Mouse (Mus musculus) left cerebral cortex, postnatal 4 days (tissue): ENCODE measurements around the gene Sbno2. TPM values are rescaled to one million over a fixed set of nuclear protein-coding genes. Genes with fewer than 3 reads are reported as not detected.
"Not testable (repeated sequence)": the region's sequence is repeated elsewhere in the genome, so short reads cannot be mapped to it uniquely, and the experiment has no call there.

Experiments
- DNase-seq: peaks from one replicate; pipeline ENCODE4 v3.0.0-alpha.2; 2022
- intact Hi-C: fragments of 180-260 bp; cut with DNase I; formaldehyde crosslinking; loops from one replicate; pipeline ENCODE4 v1.15.1; 2025
- total RNA-seq, 2 experiments: library from RNA; stranded (reverse); gene quantifications; 2 replicates each; pipeline ENCODE4 v1.2.3; 2021

Sbno2 gene
- total RNA-seq, 2 experiments from 2014 or later: 28.8 to 30.8 TPM

- no peak for DNase-seq
- intact Hi-C loops: no loop called here
These were observed 36.1 kb downstream of the Sbno2 start for GRCm38 (mm10) chr10:80069251-80069650.

GRCm38 (mm10) chr10:80063877-80064650, 41.3 kb downstream of the Sbno2 start:
- intact Hi-C loops: no loop called here
- DNase-seq: no peak

GRCm38 (mm10) chr10:80063104-80063503, 42.3 kb downstream of the Sbno2 start:
- intact Hi-C loops: no loop called here
- peak; percentile 85 for DNase-seq

DNA sequence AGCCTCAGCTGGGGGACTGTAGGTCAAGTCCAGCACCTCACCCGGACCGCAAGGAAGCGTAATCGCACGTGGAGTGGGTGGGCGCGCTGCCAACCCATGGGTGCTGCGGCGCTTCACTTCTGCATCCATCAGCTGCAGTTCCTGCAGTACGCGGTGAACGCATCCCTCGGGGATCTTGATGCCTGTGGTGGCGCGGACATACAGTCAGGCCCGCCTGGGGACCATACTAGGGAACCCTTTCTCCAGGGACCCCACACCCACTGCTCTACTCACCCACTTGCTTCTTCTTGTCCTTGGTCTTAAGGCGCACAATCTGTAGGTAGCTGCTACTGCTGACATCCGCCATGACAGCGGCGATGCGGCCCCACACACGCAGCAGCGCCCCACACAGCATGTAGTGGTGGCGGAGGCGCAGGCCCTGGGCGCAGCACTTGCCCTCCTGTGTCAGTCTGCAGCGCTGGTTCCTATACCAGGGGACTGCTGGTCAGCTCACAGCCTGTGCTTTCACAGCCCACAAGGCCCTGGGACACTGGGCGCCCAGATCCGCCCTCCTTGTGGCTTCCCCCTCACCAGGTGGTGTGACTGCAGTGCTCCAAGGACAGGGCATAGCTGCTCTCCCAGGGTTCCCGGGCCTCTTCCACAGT, 47.6 kb downstream of the Sbno2 start:
- DNase-seq: no peak
- intact Hi-C loops: no loop called here

GRCm38 (mm10) chr10:80056976-80057682, 48.2 kb downstream of the Sbno2 start:
- intact Hi-C loops: no loop called here
- DNase-seq: no peak

DNA sequence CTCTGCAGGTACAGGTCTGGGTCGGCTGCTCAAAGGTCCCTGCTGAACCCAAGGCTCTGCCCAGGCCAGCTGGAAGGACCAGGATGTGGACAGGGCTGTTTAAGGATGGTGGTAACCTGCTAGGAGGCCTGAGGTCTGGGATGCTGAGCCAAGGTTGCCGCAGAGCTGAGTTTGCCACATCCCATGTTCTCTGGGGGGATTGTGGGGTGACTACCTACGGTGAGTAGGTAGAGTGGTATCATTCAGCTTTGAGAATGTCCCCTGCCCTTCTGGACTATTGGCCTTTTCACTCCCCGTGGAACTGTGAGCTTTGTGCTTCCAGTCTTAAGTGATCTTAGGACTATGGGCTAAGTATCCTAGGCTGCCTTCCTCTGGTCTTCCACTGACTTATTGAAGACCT, 48.9 kb downstream of the Sbno2 start:
- DNase-seq: no peak
- intact Hi-C loops: no loop called here

DNA sequence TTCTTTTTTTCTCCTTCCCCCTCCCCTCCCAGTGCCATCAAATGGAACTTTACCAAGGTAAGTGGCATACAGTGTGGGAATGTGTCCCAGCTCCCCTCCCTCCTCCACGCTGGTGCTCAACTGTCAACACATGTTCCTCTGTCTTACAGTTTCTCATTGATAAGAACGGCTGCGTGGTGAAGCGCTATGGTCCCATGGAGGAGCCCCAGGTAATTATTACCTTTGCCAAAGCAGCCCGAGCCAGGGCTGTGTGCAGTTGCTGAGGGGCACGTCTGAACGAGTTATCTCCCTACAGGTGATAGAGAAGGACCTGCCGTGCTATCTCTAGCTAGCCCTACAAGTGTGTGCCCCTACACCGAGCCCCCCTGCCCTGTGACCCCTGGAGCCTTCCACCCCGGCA, 49.5 kb downstream of the Sbno2 start:
- intact Hi-C loops: no loop called here

GRCm38 (mm10) chr10:80055364-80055763, 50.0 kb downstream of the Sbno2 start:
- DNase-seq: no peak
- intact Hi-C loops: no loop called here

More for the DNA sequence above, 49.5 kb downstream of the Sbno2 start:
- DNase-seq: no peak

DNA sequence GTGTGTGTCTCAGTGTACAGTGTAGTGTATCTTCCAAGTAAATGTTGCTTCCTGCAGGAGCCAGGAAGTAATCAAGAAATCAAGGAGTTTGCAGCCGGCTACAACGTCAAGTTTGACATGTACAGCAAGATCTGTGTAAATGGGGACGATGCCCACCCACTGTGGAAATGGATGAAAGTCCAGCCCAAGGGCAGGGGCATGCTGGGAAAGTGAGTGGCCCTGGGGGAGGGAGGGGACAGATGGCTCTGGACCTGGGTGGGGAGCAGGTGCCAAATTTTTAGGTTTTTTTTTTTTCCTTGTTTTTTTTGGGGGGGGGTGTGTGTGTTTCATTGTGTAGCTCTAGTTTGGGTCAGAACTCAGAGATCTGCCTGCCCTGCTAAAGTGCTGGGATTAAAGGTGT, 50.5 kb downstream of the Sbno2 start:
- DNase-seq, intact Hi-C loops: not testable (repeated sequence)

- peak; percentile 54 for DNase-seq
- intact Hi-C loops: no loop called here
These were observed 51.2 kb downstream of the Sbno2 start for GRCm38 (mm10) chr10:80053831-80054815.

DNA sequence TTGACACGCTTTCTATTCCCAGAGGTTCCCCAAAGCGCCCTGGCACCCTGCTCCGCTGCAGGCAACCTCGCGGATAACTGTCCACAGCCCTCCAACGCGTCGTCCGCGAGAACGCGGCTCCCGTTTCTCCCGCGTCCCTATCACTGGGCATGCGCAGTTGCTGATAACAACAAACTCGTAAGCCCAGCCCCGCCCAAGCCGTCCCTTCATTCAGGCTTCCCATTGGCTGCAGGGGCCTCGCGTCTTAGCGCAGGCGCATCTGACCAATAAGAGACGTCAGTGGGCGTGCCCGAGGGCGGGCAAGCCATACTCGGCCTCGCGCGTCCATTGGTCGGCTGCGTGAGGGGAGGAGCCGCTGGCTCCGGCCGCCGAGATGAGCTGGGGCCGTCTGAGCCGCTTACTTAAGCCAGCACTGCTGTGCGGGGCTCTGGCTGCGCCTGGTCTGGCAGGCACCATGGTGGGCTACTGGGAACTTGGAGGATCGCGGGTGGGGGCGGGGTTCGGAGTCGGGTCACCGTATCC, 52.1 kb downstream of the Sbno2 start:
- intact Hi-C loops: no loop called here
- peak; percentile 100 for DNase-seq

DNA sequence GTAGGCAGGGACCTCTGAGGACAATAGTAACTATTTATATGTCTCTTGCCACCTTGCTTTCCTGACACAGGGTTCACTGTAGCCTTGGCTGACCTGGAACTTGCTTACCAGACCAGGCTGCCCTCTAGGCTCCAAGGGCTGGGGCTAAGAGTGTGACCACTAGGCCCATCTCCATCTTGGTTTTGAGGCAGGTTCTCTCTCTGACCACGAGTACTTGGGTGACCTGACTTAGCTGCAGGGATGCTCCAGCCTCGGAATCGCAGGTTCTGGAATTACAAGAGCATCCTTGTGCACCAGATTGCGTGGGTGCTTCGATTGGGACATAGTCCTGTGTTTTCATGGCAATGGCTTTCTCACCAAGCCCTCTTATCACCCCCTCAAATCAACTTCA, 53.0 kb downstream of the Sbno2 start:
- intact Hi-C loops: no loop called here
- DNase-seq: no peak

DNA sequence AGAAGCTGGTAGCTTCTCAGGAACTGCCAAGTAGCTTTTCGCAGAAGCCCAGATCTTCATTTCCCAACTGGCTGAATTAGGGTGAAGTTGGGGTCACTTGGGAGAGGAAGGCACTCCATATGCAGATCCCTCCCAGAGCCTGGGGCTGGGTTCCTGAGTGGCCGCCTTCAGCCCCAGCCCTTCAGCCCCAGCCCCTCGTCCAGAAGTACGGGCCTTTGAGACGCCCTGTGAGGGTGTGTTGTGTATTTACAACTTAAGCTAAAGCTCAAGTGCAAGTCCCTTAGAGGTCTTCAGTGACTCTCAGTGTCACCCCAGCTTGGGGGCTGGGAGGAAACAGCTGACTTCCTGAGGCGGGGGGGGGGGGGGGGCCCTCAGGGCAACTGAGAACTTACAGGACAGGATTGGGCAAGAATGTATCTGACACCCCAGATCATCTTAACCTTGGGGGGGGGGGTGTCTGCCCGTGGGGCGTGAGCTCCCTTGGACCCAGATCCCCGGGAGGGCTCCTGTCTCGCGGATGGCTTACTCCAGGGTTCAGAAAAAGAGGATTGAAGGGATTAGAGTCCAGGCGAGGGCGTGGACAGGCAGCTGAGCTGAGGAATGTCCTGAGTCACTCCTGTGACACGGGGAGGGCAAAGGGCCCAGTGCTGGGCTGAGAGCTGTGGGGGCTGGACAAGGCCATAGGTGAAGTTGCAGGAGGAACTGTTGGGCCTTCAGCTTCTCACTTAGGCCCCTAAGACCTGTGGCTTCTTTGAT, 53.6 kb downstream of the Sbno2 start:
- intact Hi-C loops: no loop called here
- DNase-seq: no peak

- intact Hi-C loops: no loop called here
- no peak for DNase-seq
These were observed 54.3 kb downstream of the Sbno2 start for GRCm38 (mm10) chr10:80050885-80051617.

DNA sequence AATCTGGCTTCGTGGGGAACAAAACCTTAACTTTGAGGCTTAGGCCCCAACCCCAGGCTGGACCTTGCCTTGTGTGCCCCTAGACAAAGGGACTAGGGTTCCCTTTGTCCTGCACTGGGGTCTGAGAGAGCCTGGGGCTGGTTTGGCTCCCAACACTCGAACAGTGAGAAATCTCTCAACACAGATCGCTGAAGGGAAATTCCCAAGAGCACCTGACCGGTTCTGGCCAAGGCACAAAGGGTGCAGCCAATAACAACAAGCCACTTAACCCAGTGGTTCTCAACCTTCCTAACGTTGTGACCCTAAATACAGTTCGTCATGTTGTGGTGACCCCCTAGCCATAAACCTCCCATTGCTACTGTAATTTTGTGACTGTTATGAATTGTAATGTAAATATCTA, 55.1 kb downstream of the Sbno2 start:
- intact Hi-C loops: no loop called here
- DNase-seq: no peak

DNA sequence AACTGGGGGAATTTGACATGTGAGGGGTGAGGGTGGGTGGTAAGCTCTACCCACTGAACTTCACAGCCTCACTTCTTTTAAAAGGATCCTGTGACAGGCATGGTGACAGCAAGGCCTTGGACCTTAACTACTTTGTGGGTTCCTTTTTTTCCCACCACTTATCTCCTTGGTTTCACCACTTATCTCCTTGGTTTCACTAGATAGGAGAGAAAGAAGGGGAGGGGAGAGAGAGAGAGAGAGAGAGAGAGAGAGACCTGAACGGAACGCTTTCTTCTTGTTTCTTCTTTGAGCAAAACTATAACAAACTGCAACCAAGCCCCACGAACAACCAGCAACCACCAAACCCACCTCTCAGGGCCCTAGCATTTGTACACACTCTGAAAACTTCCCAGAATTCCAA, 56.5 kb downstream of the Sbno2 start:
- no peak for DNase-seq
- intact Hi-C loops: no loop called here

DNA sequence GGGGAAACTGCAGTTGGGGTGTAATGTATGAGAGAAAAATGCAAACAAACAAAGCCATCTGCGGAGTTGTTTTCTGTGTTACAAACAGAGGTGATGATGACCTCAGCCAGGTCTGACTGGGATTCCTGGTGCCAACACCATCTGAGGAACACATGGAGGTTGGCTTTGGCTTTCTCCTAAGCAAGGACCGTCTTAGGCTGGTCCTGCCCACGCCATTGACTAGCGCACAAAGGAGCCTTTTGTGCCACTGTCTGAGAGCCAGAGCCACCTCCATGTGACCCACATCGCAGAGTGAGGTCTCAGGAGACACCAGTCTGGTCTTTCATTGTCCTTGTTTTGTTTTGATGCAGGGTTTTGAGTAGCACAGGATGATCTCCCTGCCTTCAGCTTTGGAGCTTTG, 57.0 kb downstream of the Sbno2 start:
- no peak for DNase-seq
- intact Hi-C loops: no loop called here

- no peak for DNase-seq
- intact Hi-C loops: no loop called here
These were observed 58.3 kb downstream of the Sbno2 start, which contains the start of gene Gpx4 for GRCm38 (mm10) chr10:80047041-80047565. Gene Gpx4 (plus strand): TSS chr10:80047166.

DNA sequence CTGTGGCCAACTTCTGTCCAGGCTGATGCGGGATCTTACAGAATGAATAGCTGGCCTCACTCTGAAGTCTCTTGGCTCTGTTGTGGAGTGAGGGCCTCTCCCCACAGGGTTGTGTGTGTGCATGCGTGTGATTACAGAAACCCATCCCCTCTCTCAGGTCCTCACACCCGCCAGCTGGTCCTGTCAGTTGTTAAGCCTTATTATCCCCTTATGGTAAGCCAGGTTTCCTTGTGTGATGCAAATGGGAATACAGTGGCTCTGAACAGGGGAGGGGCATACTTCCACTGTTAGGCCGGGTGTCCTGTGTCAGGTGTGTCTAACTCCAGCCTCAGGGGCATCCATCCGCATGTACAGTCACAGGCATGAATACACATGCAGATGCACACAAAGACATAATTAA, 59.6 kb downstream of the Sbno2 start:
- no peak for DNase-seq
- intact Hi-C loops: no loop called here
